Mouse (Mus musculus) neural tube, embryonic 11.5 days (tissue): ENCODE measurements around the gene Spata21. TPM values are rescaled to one million over a fixed set of nuclear protein-coding genes. Genes with fewer than 3 reads are reported as not detected.
A peak's percentile ranks its signal among the peaks of the same experiment; 100 is the strongest.

ENCODE experiments used
- ATAC-seq: fragments of 200-750 bp; cut with Nextera tagmentation; 2 replicates; pipeline ENCODE4 v1.8.0; 2017; ENCODE audit warnings: moderate number of reproducible peaks, mild to moderate bottlenecking, moderate TSS enrichment, moderate library complexity; ENCODE audit not compliant: insufficient read depth, low FRiP score, low TSS enrichment
- DNase-seq: peaks from one replicate; pipeline ENCODE4 v3.0.0-alpha.2; 2015; ENCODE audit warnings: low spot score
- H3K27ac ChIP-seq: fragments of 300-500 bp; sonication (generic); 2 replicates; pipeline ENCODE4 v1.5.1; 2014; ENCODE audit warnings: low read depth, mild to moderate bottlenecking, low read length
- H3K27me3 ChIP-seq: fragments of 300-500 bp; sonication (generic); 2 replicates; pipeline ENCODE4 v1.6.1; 2014; ENCODE audit warnings: mild to moderate bottlenecking, low read length, mixed read lengths; ENCODE audit not compliant: control insufficient read depth, insufficient read depth
- H3K36me3 ChIP-seq: fragments of 300-500 bp; sonication (generic); 2 replicates; pipeline ENCODE4 v1.6.1; 2014; ENCODE audit warnings: mild to moderate bottlenecking, low read length, moderate library complexity, mixed read lengths; ENCODE audit not compliant: control insufficient read depth, insufficient read depth
- H3K4me1 ChIP-seq: fragments of 300-500 bp; sonication (generic); 2 replicates; pipeline ENCODE4 v1.6.1; 2014; ENCODE audit warnings: low read length, mixed read lengths; ENCODE audit not compliant: control insufficient read depth, insufficient read depth
- H3K4me2 ChIP-seq: fragments of 300-500 bp; sonication (generic); 2 replicates; pipeline ENCODE4 v1.6.1; 2014; ENCODE audit warnings: low read depth, mild to moderate bottlenecking, moderate library complexity
- H3K4me3 ChIP-seq: fragments of 300-500 bp; sonication (generic); 2 replicates; pipeline ENCODE4 v1.5.1; 2014; ENCODE audit warnings: low read depth, low read length
- H3K9ac ChIP-seq: fragments of 300-500 bp; sonication (generic); 2 replicates; pipeline ENCODE4 v1.6.1; 2014; ENCODE audit warnings: mild to moderate bottlenecking, low read length
- H3K9me3 ChIP-seq: fragments of 300-500 bp; sonication (generic); 2 replicates; pipeline ENCODE4 v1.6.1; 2016; ENCODE audit warnings: low read length; ENCODE audit not compliant: control insufficient read depth
- WGBS: fragments of 180-500 bp; shearing (Covaris S2); extraction: QIAGEN DNeasy Blood & Tissue Kit; methylation state at CpG from one replicate; pipeline ENCODE4 v1.1.7; 2014; 5-methylcytosine and 5-hydroxymethylcytosine counted together
- polyA plus RNA-seq: library from polyadenylated mRNA; unstranded; fragments of >200 nt; fragmentation: Nextera tagmentation; extraction: Ambion mirVana; gene quantifications from 2 replicates; pipeline ENCODE4 v1.2.1, GENCODE M21; 2014

Gene Spata21
- polyA plus RNA-seq, 1 experiment from 2014 or later: not detected

DNA sequence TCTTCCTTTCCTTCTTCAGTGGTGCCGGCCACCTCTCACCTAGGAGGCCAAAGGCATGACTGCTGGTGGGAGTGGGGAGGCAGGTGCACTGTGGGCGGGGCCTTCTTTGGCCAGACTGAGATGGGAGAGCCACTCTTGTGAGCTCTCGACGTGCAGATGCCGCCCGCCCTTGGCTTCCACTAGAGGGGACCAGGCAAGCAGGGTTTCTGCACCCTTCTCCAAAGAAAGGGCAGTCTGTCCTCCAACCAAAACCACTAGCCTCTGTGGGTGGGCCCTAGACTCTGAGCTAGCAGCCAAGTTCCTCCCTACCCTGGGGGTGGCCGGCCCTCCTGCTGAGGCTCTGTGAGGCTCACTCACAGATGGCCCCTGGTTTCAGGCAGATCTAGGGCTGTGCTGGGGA, 25.7 kb downstream of the Spata21 start:
- H3K36me3 ChIP-seq: peaks cover 21% of the 10 kb centered on the region
- no peak for ATAC-seq
- 89% methylated on average over 7 of the region's 7 CpGs for WGBS

DNA sequence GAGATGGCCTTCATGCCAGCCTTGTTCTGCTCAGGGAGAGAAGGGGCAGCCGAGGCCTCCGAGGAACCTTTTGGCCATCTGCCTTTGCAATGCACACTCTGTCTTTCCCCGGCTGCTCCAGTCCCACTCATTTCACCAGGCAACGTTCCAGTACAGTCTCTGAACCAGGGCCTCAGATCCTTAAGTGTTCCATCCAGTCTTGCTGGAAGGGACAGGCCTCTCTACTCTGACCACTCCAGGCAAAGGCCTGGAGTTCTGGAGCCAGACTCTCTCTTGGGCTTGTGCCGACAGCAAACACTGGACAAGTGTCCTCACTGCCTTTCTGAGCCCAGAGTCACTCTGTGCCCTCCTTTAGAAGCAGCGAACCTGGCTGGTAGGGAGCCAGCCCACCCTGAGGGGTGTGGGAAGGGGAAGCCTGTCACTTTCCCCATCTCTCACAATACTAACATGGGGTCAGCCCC, 26.4 kb downstream of the Spata21 start:
- H3K36me3 ChIP-seq: peaks cover 21% of the 10 kb centered on the region
- DNase-seq (no peak), ATAC-seq (no peak)
- H3K27ac ChIP-seq: no peak overlapping the region
- no peaks in the 10 kb centered on the region for H3K27me3 ChIP-seq
- 0 out of 2 replicates have a peak, but pooled peaks cover 2% of the 10 kb centered on the region for H3K9me3 ChIP-seq
- no peak overlapping the region for H3K9ac ChIP-seq
- H3K4me1 ChIP-seq: no peaks in the 10 kb centered on the region
- no peak overlapping the region for H3K4me2 ChIP-seq
- 92% methylated on average over 6 of the region's 6 CpGs for WGBS
- H3K4me3 ChIP-seq: no peak overlapping the region

More for the DNA sequence above, 25.7 kb downstream of the Spata21 start:
- no peak overlapping the region for H3K9ac ChIP-seq
- no peak overlapping the region for H3K4me2 ChIP-seq
- no peak overlapping the region for H3K4me3 ChIP-seq
- H3K4me1 ChIP-seq: no peaks in the 10 kb centered on the region
- 0 out of 2 replicates have a peak, but pooled peaks cover 2% of the 10 kb centered on the region for H3K9me3 ChIP-seq
- no peaks in the 10 kb centered on the region for H3K27me3 ChIP-seq
- no peak overlapping the region for H3K27ac ChIP-seq
- DNase-seq: no peak

DNA sequence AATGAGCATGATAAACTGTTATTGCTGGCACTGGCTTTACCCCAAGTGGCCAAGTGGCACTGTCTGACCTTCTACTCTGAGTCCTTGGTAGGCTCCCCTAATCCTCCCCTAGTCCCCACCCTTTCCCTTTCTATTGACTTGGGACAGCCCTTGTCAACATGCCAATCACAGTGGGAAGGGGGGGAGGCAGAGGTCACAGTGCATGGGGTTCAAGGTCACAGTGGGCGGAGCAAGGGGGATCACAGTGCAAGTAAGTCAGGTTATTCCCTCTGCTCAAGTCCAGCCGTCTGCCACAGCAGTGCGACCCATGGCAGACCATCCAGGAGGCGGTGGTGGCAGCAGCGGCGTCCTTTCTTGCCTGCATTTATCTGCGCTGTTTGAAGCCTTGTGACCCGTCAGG, 27.3 kb downstream of the Spata21 start:
- Histone ChIP-seq H3K9me3 (0 out of 2 replicates have a peak, but pooled peaks cover 2% of the 10 kb centered on the region), H3K36me3 (peaks cover 19% of the 10 kb centered on the region), H3K27ac (no peak overlapping the region), H3K4me2 (no peak overlapping the region), H3K9ac (no peak overlapping the region), H3K4me1 (no peaks in the 10 kb centered on the region), H3K27me3 (no peaks in the 10 kb centered on the region), H3K4me3 (no peak overlapping the region)
- ATAC-seq (no peak), DNase-seq (no peak)
- 88% methylated on average over 8 of the region's 8 CpGs for WGBS

DNA sequence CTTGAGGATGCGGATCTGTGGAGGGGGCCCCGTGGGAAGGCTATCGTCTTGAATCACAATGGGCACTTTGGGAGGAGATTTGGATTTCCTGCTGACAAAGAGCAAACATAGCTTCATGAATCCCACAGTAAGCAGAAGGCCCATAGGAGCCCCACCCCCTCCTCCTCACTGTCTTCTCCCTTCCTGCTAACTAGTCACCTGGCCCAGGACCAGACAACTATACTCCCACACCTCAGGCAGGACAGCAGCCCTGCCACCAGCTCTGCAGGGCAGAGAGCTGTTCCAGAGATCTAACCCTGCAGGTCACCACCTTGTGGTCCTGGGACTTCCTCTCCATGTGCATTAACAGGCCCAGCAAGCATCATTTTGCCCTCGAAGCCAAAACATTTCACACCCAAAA, 30.6 kb downstream of the Spata21 start:
- no peaks in the 10 kb centered on the region for H3K9me3 ChIP-seq
- no peak overlapping the region for H3K9ac ChIP-seq
- H3K4me2 ChIP-seq: no peak overlapping the region
- H3K27ac ChIP-seq: no peak overlapping the region
- ATAC-seq (no peak), DNase-seq (no peak)
- peaks cover 8% of the 10 kb centered on the region for H3K36me3 ChIP-seq
- H3K27me3 ChIP-seq: no peaks in the 10 kb centered on the region
- WGBS: 80% methylated on average over 4 of the region's 4 CpGs
- H3K4me1 ChIP-seq: no peaks in the 10 kb centered on the region
- no peak overlapping the region for H3K4me3 ChIP-seq

DNA sequence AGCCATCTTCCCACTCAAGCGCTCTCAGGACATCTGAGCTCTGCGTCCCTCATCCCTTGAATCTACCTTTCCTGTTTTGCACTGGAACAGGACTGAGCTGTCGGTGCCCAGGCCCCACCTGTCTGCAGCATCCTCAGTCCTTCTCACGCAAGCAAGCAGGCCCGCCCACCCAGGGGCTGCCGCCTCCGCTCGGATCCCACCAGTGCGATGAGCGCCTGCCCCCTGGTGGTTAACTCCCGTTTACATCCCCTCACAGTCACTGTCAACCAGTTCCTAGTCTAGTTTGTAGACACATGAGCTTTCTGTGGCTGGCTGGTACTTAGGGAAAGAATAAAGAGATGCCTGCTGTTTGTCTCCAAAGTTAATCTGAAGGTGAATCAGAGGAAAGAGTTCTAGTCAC, 32.6 kb downstream of the Spata21 start:
- WGBS: 31% methylated on average over 11 of the region's 11 CpGs
- no peaks in the 10 kb centered on the region; the same call in 1 of the 2 replicates for H3K4me1 ChIP-seq

DNA sequence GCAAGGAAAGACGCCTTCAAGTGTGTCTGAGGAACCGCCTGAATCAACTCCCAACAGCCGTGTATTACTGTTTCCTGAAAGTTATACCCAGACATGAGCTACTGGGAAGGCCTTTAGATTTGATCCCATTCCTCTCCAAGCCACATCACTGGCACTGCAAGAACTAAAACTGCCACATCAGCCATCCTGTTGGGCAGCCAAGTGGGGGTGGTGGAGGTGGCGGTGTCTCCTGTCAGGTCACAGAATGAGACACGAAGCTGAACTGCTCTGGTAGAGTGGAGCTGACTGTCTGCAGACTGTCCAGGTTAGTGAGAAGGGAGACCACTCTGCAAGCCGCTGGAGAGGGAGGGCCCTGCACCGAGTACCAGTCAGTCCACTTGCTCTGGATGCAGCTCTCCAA, 34.5 kb downstream of the Spata21 start:
- H3K4me2 ChIP-seq: no peak overlapping the region
- no peaks in the 10 kb centered on the region for H3K27me3 ChIP-seq
- H3K36me3 ChIP-seq: no peaks in the 10 kb centered on the region
- no peak for DNase-seq
- no peak overlapping the region for H3K4me3 ChIP-seq
- H3K9me3 ChIP-seq: no peaks in the 10 kb centered on the region
- no peak overlapping the region for H3K27ac ChIP-seq
- ATAC-seq: no peak
- WGBS: 88% methylated on average over 7 of the region's 7 CpGs
- H3K4me1 ChIP-seq: no peaks in the 10 kb centered on the region; the same call in 1 of the 2 replicates
- no peak overlapping the region for H3K9ac ChIP-seq

More for the DNA sequence above, 32.6 kb downstream of the Spata21 start:
- ATAC-seq (no peak), DNase-seq (peak; percentile 75)
- Histone ChIP-seq H3K4me2 (no peak overlapping the region), H3K36me3 (peaks cover 3% of the 10 kb centered on the region), H3K27me3 (no peaks in the 10 kb centered on the region), H3K9me3 (no peaks in the 10 kb centered on the region), H3K4me3 (no peak overlapping the region), H3K27ac (no peak overlapping the region), H3K9ac (no peak overlapping the region)

DNA sequence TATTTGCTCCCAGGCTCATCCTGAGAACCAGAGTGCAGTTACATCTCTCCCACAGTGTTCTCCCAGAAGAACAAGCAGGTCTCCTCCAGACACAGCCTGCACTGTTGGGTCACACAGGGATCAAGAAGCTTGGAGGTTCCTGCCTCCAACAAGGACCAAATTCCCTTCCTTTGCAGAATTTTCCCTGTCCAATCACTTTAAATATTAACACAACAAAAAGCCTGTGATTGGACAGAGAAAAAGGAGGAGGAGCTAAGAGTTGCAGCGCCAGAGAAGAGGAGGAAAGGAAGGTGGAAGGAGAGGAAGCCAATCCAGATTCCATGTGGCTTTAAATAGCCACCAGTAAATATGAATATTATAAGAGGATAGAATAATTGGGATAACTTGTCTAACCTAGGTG, 34.9 kb downstream of the Spata21 start:
- 46% methylated on average over 1 of the region's 1 CpGs for WGBS

DNA sequence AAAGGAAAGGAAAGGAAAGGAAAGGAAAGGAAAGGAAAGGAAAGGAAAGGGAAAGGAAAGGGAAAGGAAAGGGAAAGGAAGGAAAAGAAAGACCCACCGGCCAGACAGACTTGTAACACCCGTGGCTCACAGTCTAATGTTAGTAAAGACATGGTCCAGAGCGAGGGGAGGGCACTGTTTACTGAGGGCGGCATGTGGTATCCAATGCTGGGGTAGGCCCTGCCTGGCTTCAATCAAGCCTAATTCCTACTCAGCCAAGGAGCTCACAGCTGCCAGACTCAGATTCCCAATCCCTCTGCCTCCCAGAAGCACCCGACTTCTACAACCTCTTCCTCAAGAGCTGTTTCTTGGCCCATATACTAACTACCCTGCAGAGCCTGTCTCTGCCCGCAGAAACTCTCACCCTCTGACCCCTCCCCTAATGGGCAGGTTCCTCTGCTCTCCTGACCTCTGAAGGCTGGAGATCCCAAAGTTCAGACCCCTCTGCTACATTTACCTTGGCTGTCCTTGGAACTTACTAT, 41.1 kb downstream of the Spata21 start:
- Histone ChIP-seq H3K27me3 (no peaks in the 10 kb centered on the region), H3K9me3 (no peaks in the 10 kb centered on the region), H3K4me2 (no peak overlapping the region), H3K27ac (no peak overlapping the region), H3K9ac (no peak overlapping the region), H3K4me1 (peaks cover 19% of the 10 kb centered on the region), H3K4me3 (no peak overlapping the region), H3K36me3 (peaks cover 2% of the 10 kb centered on the region; the same call in 1 of the 2 replicates)
- DNase-seq (no peak), ATAC-seq (no peak)
- 73% methylated on average over 6 of the region's 6 CpGs for WGBS

More for the DNA sequence above, 34.9 kb downstream of the Spata21 start:
- Histone ChIP-seq H3K27me3 (no peaks in the 10 kb centered on the region), H3K4me2 (no peak overlapping the region), H3K27ac (no peak overlapping the region), H3K36me3 (no peaks in the 10 kb centered on the region), H3K9me3 (no peaks in the 10 kb centered on the region), H3K4me1 (no peaks in the 10 kb centered on the region; the same call in 1 of the 2 replicates), H3K9ac (no peak overlapping the region), H3K4me3 (no peak overlapping the region)
- DNase-seq (no peak), ATAC-seq (no peak)

DNA sequence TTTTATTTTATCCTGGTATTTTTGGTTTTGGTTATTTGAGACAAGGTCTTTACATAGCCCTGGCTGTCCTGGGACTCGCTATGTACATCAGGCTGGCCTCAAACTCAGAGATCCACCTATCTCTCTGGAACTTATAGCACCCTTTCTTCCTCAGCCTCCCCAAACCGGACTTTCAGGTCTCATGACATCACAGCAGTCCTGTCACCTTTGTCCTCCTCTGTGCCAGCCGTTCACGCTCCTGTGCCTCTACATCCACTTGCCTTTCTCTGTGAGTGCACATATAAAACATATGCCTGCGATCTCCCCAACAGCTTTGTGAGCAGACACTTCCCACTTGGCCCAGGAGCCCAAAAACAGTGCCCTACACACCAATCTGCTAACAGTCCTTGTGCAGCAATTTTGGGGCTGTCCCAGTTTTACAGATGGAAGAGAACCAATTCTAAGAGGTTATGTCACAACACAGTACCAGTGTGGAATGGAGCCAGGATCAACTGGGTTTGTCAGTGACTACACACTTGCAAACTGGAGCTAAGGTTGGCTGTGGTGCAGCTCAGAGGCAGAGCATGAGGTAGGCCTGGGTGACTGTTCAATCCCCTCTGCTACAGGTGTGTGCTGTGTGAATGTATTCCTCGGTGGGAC, 42.7 kb downstream of the Spata21 start:
- 78% methylated on average over 6 of the region's 6 CpGs for WGBS
- Histone ChIP-seq H3K4me1 (peaks cover 30% of the 10 kb centered on the region), H3K36me3 (peaks cover 2% of the 10 kb centered on the region; the same call in 1 of the 2 replicates), H3K9me3 (no peaks in the 10 kb centered on the region), H3K27ac (no peak overlapping the region), H3K4me2 (no peak overlapping the region), H3K4me3 (no peak overlapping the region), H3K9ac (no peak overlapping the region), H3K27me3 (no peaks in the 10 kb centered on the region)
- DNase-seq: no peak
- no peak for ATAC-seq
